Mouse (Mus musculus): ENCODE measurements around the gene Rsad2. TPM values are rescaled to one million over a fixed set of nuclear protein-coding genes. Genes with fewer than 3 reads are reported as not detected.
A peak's percentile ranks its signal among the peaks of the same experiment; 100 is the strongest.
"Not testable (repeated sequence)": the region's sequence is repeated elsewhere in the genome, so short reads cannot be mapped to it uniquely, and the experiment has no call there.

The Rsad2 gene
- polyA plus RNA-seq (2015; fragmentation: Nextera tagmentation; extraction: Ambion mirVana), result 0.15 and 0.36 TPM in 2 replicates

DNA sequence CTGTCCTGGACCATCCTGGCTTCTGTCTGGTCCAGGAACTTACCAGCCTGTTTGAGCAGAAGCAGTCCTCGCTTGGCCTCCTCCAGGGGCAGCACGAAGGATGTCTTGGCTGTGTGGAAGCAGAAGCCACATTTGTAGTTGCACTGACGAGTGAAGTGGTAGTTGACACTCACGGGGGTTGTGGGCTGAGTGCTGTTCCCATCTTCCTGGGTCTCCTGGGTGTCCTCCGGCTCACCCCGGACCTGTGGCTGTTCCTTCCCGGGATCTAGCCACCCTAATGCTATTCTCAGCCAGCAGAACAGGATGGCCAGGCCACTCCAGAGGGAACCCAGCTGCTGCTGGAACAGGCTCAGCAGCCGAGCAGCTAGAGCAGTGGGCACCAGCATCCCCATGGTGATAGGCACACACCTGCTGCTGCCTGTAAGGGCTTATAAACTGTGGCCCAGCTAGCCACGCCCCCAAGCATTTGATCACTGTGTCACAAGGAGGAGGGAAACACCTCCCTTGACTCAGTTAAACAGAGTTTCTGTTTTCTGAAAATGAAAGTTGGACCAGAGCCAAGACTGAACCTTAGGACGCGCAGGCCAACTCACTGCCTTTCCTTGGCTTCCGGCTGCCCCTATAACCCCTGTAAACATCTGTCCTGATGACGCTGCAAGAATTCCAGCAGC lies at the start of gene Rsad2:
Rsad2 (minus strand) TSS at position 425 of the 671 bp plus-strand sequence.
- Histone ChIP-seq H3K9me3 (no peaks in the 10 kb centered on the region), H3K27me3 (no peaks in the 10 kb centered on the region), H3K36me3 (no peaks in the 10 kb centered on the region), H3K9ac (replicated peaks) (no peak within 1 kb of the TSS), H3K4me1 (replicated peaks) (peaks cover 7% of the 10 kb centered on the region), H3K27ac (no peak within 1 kb of the TSS), H3K4me2 (replicated peaks) (0 out of 2 replicates have a peak within 1 kb of the TSS, but pooled peaks have one; percentile 11), H3K4me3 (replicated peaks) (no peak within 1 kb of the TSS)
- ATAC-seq, result peak; percentile 68
- WGBS, result 59% methylated on average over 13 of the region's 13 CpGs

DNA sequence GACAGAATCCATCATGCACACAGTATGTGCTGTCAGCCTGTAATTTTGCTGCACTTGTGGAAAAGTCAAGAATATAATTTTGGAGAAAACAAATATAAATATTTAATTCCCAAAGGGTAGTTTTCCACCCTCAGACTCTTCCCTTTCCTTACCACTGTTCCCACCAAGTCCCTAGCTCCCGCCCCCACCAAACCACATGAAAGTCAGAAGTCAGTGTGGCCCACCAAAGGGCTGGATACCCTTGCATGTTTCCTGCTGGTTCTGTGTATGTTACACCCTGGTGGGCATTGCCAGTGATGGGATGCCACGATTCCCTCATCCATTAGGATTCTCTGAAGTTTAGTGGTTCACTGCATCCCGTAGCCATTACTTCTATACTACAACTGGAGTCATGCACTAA lies 44.8 kb upstream of the Rsad2 start:
- Histone ChIP-seq H3K4me1 (replicated peaks) (no peaks in the 10 kb centered on the region), H3K27me3 (no peaks in the 10 kb centered on the region), H3K9ac (replicated peaks) (no peak overlapping the region), H3K9me3 (no peaks in the 10 kb centered on the region), H3K36me3 (no peaks in the 10 kb centered on the region), H3K4me2 (replicated peaks) (no peak overlapping the region), H3K27ac (no peak overlapping the region), H3K4me3 (replicated peaks) (no peak overlapping the region)
- WGBS, result 90% methylated on average over 3 of the region's 3 CpGs
- ATAC-seq, result no peak

DNA sequence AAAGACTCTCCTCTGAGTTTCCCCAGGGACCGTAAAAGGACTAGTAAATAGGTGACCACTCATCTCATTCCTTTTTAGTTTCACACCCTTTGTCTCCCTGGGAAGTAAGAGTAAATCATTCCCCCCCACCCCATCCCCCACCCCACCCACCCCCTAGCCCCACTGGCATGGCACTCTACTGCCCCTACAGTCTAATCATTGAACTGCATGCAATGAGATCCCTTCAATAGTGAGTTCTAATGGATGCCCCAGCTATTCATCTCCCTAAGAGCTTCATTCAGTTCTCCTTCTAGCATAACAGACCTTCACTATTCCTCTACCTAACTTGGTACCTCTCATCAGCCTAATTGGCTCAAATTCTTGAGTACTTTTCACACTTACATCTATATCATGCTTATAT lies 33.7 kb upstream of the Rsad2 start:
- Histone ChIP-seq H3K27me3 (0 out of 2 replicates have a peak, but pooled peaks cover 2% of the 10 kb centered on the region), H3K9me3 (no peaks in the 10 kb centered on the region), H3K4me2 (replicated peaks) (no peak overlapping the region), H3K36me3 (no peaks in the 10 kb centered on the region), H3K9ac (replicated peaks) (no peak overlapping the region), H3K27ac (no peak overlapping the region), H3K4me3 (replicated peaks) (no peak overlapping the region), H3K4me1 (replicated peaks) (peaks cover 15% of the 10 kb centered on the region)
- ATAC-seq, result no peak
- 83% methylated on average over 1 of the region's 1 CpGs for WGBS

DNA sequence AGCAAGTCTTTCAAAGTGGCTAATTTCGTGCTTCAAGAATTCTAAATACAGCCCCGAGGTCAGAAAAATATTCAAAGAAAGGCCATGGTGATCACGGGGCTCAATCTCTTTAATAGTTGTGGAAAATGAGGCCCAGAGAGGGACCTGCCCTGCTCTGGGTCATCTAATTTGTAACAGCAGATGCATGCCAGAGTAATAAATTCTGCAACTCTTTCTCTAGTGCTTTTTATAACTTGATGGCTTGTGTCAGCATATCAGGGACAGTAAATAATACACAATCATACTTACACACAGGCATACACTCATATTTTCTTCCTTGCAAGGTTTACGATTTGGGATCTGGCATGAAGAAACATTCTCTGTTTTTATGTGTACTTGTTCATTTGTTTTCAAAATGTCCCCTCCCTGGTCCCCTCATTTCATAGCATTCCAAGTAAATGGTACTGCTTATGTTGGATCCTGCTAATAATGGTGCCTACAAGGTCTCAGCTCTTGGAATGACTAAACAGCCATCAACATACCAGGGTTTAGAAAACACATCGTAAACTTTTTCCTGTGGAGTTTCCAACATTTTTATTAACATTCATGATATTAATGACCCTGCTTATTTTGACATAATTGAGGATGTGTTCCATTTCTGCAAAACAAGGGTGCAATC lies 32.5 kb upstream of the Rsad2 start:
- Histone ChIP-seq H3K27me3 (0 out of 2 replicates have a peak, but pooled peaks cover 2% of the 10 kb centered on the region), H3K36me3 (no peaks in the 10 kb centered on the region), H3K4me2 (replicated peaks) (peak overlapping the region; percentile 23), H3K9me3 (no peaks in the 10 kb centered on the region), H3K9ac (replicated peaks) (no peak overlapping the region), H3K4me3 (replicated peaks) (no peak overlapping the region), H3K27ac (peak overlapping the region; percentile 14; the same call in 1 of the 2 replicates), H3K4me1 (replicated peaks) (peaks cover 15% of the 10 kb centered on the region)
- 37% methylated on average over 5 of the region's 5 CpGs for WGBS
- no peak for ATAC-seq

DNA sequence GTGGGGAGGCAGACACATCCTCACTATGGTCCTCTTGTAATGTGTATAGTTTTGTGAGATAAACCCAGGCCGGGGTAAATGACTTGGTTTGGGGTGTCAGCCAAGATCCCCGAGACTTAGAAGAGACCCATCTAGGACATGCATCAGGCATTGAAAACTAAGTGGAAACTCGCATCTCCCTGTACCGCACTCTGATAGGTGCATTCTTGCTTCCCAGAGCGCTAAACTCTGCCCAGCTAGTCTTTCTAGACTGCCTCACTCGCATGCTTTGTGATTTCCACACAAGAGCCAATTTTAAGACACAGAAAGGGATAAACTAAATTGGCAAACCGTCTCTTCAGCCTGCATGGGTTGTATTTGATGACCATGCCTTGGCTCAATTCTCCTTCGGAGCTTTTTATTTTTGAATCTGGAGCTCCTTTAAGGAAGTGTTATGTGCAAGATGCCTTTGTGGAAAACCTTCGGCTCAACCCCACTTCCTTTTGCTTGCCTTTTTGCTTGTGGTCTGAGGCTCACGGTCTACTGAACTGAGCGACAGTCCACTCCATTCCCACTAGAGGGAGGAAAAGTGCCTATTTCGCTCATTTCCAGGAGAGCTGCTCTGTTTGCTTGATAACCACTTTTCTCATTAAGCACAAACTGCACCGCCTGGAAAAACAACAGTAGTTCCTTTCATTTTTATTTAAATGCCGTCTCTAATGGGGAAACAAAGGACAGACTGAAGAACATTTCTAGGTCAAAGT lies 31.8 kb upstream of the Rsad2 start:
- ATAC-seq, result peak; percentile 69; the same call in 1 of the 2 replicates
- WGBS, result 41% methylated on average over 14 of the region's 14 CpGs
- Histone ChIP-seq H3K9ac (replicated peaks) (no peak overlapping the region), H3K9me3 (no peaks in the 10 kb centered on the region), H3K27ac (peak overlapping the region; percentile 14; the same call in 1 of the 2 replicates), H3K4me2 (replicated peaks) (peak overlapping the region; percentile 23), H3K4me3 (replicated peaks) (no peak overlapping the region), H3K4me1 (replicated peaks) (peaks cover 15% of the 10 kb centered on the region), H3K36me3 (no peaks in the 10 kb centered on the region), H3K27me3 (0 out of 2 replicates have a peak, but pooled peaks cover 2% of the 10 kb centered on the region)

DNA sequence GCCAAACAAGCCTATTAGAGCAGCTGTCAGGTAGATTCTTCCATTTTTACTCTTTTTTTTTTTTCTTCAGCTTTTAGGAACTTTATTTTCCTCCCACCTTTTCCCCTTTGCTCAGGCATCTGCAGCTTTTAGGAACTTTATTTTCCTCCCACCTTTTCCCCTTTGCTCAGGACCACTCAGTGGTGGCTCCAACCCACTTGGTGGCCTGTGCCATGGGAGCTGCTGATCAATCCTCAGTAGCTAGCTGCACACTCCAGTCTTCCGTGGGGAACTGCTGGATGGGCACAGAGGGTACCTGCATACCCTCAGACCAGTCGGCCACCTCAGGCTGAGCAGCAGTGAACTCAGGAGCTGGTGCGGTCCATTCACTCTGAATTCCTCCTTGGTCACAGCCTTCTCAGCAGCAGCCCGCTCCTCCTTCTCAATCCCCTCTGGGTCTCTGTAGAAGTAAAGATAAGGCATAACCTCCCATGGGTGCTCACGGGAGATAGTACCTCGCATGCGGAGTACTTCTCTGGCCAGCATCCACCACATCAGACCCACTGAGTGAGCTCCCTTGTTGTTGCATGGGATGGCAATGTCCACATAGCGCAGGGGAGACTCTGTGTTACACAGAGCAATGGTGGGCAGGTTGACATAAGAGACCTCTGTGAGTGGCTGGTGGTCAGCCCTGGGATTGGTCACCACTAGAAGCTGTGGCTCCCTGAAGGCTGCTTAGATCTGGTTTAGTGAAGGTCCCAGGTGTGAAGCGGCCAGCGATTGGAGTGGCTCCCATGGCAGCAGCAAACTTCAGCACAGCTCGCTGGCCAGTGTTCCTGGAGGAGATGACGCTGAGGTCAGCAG lies 29.7 kb upstream of the Rsad2 start:
- not testable (repeated sequence) for H3K9ac ChIP-seq (replicated peaks); H3K27ac ChIP-seq; H3K4me2 ChIP-seq (replicated peaks); H3K4me3 ChIP-seq (replicated peaks); ATAC-seq; H3K27me3 ChIP-seq; H3K36me3 ChIP-seq; H3K9me3 ChIP-seq
- 94% methylated on average over 12 of the region's 12 CpGs for WGBS
- H3K4me1 ChIP-seq (replicated peaks), result peaks cover 15% of the 10 kb centered on the region

DNA sequence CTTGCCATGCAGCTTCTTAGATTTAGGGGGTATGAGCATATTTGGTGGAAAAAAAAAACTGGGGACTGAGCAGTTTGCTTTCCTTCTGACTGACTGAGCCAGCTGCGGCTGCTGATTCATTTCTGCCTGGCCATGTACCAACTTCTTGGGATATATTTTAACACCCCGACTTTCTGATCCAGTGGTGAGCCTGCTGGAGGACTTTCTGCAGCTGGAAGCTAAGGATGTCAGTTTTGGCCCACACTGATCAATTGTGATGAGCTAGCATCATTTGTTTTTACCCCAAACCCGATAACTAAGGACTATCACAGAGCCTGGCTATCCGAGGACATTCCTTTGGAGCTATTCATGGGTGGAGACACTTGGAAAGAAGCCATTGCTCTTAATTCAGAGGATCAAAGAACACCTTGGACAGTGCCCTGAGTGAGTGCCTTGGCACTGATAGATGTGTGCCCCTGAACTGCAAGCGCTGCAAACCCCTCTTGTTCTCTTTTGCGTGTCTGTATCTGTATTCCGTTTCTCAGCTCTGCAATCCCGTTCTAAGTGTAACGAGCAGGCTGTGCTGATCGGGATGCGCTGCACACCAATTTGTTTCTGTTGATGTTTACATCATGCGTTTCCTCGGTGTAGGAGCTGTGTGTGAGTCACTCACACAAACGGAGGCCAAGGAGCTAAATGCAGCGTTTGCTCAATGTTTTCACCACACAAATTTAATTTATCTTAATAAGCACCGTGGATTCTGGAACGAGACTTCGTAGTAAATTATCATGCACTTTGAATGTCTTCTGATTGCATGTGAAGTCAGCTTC lies 22.1 kb upstream of the Rsad2 start:
- Histone ChIP-seq H3K36me3 (peaks cover 11% of the 10 kb centered on the region; the same call in 1 of the 2 replicates), H3K27me3 (no peaks in the 10 kb centered on the region), H3K9me3 (no peaks in the 10 kb centered on the region), H3K4me1 (replicated peaks) (no peaks in the 10 kb centered on the region), H3K4me2 (replicated peaks) (no peak overlapping the region), H3K27ac (no peak overlapping the region), H3K4me3 (replicated peaks) (no peak overlapping the region), H3K9ac (replicated peaks) (no peak overlapping the region)
- WGBS, result 89% methylated on average over 18 of the region's 18 CpGs
- no peak for ATAC-seq

DNA sequence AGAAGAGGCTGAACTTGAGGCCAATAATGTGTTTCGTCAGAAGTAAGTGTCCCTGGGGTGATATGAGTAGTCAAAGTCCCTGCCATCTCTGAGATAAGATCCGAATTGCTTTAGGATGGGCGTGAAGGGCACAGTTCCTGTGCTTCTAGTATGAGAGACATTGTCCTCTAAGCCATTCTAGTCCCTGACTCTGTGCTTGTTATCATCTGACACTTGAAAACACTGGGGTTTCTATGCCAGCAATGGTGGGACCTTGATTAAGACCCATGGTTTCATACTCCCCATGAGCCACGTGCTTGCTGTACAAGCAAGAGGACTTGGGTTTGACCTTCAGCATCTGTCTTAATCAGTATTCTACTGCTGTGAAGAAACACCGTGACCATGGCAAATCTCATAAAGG lies 20.9 kb upstream of the Rsad2 start:
- Histone ChIP-seq H3K4me2 (replicated peaks) (no peak overlapping the region), H3K27ac (no peak overlapping the region), H3K9ac (replicated peaks) (no peak overlapping the region), H3K4me3 (replicated peaks) (no peak overlapping the region), H3K36me3 (peaks cover 11% of the 10 kb centered on the region; the same call in 1 of the 2 replicates), H3K9me3 (no peaks in the 10 kb centered on the region), H3K4me1 (replicated peaks) (no peaks in the 10 kb centered on the region), H3K27me3 (no peaks in the 10 kb centered on the region)
- WGBS, result 72% methylated on average over 5 of the region's 5 CpGs
- no peak for ATAC-seq

DNA sequence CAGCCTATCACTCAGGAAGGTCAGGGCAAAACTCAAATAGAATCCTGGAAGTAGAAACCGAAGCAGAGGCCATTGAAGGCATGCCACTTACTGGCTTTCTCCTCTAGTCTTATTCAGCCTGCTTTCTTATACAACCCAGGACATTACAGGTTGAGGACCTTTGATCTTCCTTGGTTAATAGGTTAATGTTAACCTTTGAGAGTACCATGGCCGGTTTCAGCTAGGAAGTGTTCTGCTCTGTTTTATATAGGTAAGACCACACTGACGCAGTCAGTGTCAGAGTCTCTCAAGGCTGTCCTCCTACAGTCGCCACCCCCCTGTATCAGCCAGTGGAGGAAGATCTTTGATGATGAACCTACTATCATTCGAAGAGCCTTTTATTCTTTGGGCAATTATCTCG lies 17.5 kb upstream of the Rsad2 start:
- no peak overlapping the region for H3K27ac ChIP-seq
- H3K4me1 ChIP-seq (replicated peaks), result peaks cover 20% of the 10 kb centered on the region
- H3K9ac ChIP-seq (replicated peaks), result no peak overlapping the region
- H3K36me3 ChIP-seq, result peaks cover 11% of the 10 kb centered on the region; the same call in 1 of the 2 replicates
- H3K9me3 ChIP-seq, result no peaks in the 10 kb centered on the region
- ATAC-seq, result no peak
- 90% methylated on average over 6 of the region's 6 CpGs for whole genome bisulfite sequencing
- no peak overlapping the region for H3K4me2 ChIP-seq (replicated peaks)
- no peak overlapping the region for H3K4me3 ChIP-seq (replicated peaks)
- H3K27me3 ChIP-seq, result 0 out of 2 replicates have a peak, but pooled peaks cover 5% of the 10 kb centered on the region

DNA sequence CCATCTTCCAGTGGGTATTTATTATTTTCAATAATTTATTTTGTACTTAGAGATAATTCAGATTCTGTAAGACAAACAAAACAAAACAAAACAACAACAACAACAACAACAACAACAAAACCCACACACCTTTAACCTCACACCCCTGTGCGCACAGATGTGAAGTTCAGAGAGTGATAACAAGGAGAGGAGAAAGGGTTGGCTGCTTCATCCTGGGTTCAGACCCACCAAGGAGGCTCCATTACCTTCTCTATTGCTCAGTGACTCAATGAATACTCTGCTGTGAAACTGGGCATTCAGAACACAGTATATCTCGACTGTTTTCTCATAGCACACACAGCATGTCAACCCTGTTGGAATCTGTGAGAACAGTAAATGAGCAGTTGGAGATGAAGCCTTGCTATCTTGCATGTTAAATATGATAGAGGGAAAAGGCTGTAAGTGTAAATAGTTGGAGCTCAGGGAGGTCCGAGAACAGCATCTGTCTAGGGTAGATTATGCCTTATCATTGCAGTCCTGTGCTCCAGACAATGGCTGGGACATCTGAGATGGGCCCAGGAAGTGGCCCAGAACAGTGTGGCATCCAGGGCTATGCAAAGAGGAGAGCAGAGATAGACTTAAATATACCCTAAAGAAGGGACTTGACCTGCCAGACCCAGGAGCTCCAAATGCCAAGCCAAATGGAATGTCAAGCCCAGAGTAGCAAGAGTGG lies 16.7 kb upstream of the Rsad2 start:
- WGBS, result 85% methylated on average over 3 of the region's 3 CpGs

More for the DNA sequence above, 16.7 kb upstream of the Rsad2 start:
- Histone ChIP-seq H3K36me3 (peaks cover 3% of the 10 kb centered on the region; the same call in 1 of the 2 replicates), H3K4me1 (replicated peaks) (peaks cover 23% of the 10 kb centered on the region), H3K9ac (replicated peaks) (no peak overlapping the region), H3K4me3 (replicated peaks) (no peak overlapping the region), H3K27ac (no peak overlapping the region), H3K9me3 (no peaks in the 10 kb centered on the region), H3K27me3 (0 out of 2 replicates have a peak, but pooled peaks cover 5% of the 10 kb centered on the region), H3K4me2 (replicated peaks) (no peak overlapping the region)
- ATAC-seq, result no peak
